Mouse (Mus musculus): Measurements from ENCODE around the gene Grhpr. TPM values are rescaled to one million over a fixed set of nuclear protein-coding genes. Genes with fewer than 3 reads are reported as not detected.
A peak's percentile ranks its signal among the peaks of the same experiment; 100 is the strongest.
"Not testable (repeated sequence)": the region's sequence is repeated elsewhere in the genome, so short reads cannot be mapped to it uniquely, and the experiment has no call there.

The Grhpr gene
- polyA plus RNA-seq (2016; fragmentation: Nextera tagmentation; extraction: Ambion mirVana): 38.1 and 43.2 TPM in 2 replicates

DNA sequence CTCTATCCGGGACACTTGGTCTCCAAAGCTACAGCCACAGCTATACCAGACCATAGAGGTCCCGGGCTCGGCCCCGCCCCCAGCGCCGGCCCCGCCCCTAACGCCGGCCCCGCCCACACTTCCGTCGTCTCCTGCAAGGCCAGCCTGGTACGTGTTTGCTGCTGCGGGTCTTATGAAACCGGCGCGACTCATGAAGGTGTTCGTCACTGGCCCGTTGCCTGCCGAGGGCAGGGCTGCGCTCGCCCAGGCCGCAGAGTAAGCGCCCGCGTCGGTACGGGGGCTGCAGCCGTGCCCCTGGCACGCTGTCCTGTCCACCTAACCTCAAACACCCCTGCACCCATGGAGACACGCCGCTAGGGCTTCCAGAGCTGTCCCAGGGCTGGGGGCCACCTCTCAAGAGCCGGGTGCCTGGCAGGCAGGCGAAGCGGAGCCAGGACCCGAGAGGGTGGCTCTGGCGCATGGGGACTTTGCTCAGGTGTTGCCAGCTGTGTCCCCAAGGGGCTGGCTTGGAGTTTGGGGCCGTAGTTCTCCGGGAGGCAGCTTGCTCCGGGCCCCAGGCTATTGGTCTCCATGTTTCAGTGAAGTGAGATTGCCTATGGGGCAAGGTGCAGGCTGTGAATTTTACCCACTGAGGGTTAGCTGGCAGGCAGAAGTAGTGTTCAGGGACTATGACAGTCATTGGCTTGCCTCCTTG is at the start of gene Grhpr:
TSS of gene Grhpr (plus strand) at position 116 of the 694 bp plus-strand sequence.
- WGBS: 1% methylated on average over 39 of the region's 40 CpGs
- peak; percentile 89 for ATAC-seq (ENCODE audit: low FRiP score)

DNA sequence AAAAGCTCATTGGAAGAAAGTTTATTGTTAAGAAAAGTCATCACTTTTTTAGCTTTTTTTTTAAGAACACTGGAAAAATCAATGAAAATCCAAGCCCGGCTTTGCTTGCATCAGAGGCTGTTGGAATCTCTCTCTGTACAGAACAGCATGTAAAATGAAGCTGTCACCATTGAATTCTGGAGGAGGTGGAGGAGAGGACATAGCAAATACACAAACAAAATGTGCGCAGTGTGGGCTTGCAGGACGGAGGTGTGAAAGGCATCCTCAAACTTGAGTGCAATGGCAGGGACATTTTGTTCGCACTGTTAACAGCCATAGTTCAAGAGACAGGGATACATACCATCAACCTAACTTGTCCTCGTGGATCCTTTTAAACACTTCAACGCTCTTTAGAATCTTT is 49.5 kb upstream of the Grhpr start:
- no peak overlapping the region for H3K4me3 ChIP-seq
- no peaks in the 10 kb centered on the region for H3K4me1 ChIP-seq
- no peak for ATAC-seq (ENCODE audit: low FRiP score)
- 92% methylated on average over 6 of the region's 6 CpGs for WGBS
- H3K27me3 ChIP-seq: no peaks in the 10 kb centered on the region
- H3K9me3 ChIP-seq (replicated peaks): no peaks in the 10 kb centered on the region
- no peak overlapping the region for H3K4me2 ChIP-seq (replicated peaks)
- H3K9ac ChIP-seq: no peak overlapping the region
- peaks cover 38% of the 10 kb centered on the region for H3K36me3 ChIP-seq
- no peak overlapping the region for H3K27ac ChIP-seq

More for the DNA sequence above, at the start of gene Grhpr:
- Histone ChIP-seq H3K9ac (peak within 1 kb of the TSS; percentile 81), H3K27me3 (no peaks in the 10 kb centered on the region), H3K9me3 (replicated peaks) (no peaks in the 10 kb centered on the region), H3K4me3 (peak within 1 kb of the TSS; percentile 72), H3K4me1 (peaks cover 22% of the 10 kb centered on the region), H3K4me2 (replicated peaks) (peak within 1 kb of the TSS; percentile 95), H3K36me3 (no peaks in the 10 kb centered on the region), H3K27ac (peak within 1 kb of the TSS; percentile 70)

DNA sequence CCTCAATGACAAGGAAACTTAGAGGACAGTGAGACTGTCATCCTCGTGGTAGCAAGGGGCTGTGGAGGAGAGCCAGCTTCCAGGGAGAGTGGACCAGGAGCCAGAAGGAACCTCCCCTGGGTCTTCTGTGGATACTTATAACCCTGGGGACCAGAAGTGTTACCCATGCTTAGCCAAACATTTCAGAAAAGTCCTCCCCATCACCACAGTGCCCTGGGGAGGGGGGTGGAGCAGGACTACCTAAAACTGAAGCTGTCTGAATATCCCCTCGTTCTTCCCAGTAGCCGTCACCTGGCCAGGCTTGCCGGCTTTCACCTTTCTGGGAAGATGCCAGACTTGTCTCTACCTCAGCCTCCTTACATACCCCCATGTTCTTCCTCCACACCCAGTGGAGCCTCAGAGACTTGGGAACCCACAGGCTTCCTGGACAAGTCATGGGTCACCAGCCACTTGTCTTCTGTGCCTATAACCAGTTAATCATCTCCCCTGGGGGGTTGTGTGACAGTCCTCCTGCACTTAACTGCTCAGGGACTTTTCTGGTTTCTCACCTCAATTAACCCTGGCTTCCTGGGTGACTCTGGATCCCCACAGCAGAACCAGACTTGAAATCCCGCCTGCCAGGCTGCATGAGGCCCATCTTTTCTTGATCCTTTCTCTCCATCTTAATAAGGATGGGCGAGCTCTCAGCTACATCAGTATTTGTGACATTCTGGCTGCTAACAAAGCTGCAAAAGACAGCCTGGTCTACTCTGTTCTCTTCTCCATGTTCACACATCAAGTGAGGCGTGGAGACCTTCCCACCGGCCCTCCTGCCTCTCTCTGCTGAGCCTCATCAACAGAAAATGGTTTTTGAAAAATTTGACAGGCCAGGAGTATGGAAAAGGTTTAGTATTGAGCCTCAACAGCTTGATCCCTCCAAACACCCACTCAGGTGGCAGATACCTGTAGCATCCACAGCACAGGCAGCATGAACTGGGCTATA is 42.5 kb upstream of the Grhpr start:
- H3K36me3 ChIP-seq: peaks cover 3% of the 10 kb centered on the region; the same call in 1 of the 2 replicates
- no peak overlapping the region for H3K4me2 ChIP-seq (replicated peaks)
- no peak overlapping the region for H3K9ac ChIP-seq
- 78% methylated on average over 8 of the region's 8 CpGs for WGBS
- no peak for ATAC-seq (ENCODE audit: low FRiP score)
- no peaks in the 10 kb centered on the region for H3K9me3 ChIP-seq (replicated peaks)
- no peak overlapping the region for H3K27ac ChIP-seq
- H3K4me3 ChIP-seq: no peak overlapping the region
- no peaks in the 10 kb centered on the region for H3K27me3 ChIP-seq
- H3K4me1 ChIP-seq: no peaks in the 10 kb centered on the region

DNA sequence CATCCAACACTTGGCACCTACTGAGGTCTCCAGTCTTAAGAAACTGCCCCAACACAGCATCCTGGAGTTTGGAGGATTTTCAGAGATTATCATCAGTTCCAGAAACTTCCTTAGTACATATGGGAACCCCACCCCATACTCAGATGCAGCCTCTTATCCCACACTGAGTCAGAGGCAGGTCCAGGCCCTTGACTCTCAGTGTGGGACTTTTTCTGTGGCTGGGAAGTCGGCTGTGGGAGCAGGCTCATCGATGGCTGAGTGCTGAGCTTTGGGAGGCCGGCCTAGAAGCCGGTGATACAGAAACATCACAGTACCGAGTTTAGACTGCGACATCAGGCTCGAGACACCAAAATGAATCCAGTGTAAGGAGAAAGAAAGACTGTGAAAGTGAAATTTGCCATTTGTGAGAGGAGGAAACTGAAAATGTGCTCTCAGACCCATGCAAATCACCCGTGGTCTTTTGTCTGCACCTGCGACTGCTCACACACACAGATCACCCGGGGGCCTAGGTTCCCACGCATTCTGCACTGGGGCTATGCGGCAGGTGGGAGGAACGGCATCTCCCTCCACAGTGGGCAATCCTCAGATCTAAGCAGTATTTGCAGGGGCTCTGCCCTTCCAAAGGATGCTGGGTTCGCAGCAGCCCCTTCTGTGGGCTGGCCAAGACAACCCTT is 41.5 kb upstream of the Grhpr start:
- Histone ChIP-seq H3K4me3 (no peak overlapping the region), H3K4me1 (no peaks in the 10 kb centered on the region), H3K36me3 (no peaks in the 10 kb centered on the region), H3K27me3 (no peaks in the 10 kb centered on the region), H3K4me2 (replicated peaks) (no peak overlapping the region), H3K27ac (no peak overlapping the region), H3K9ac (no peak overlapping the region), H3K9me3 (replicated peaks) (no peaks in the 10 kb centered on the region)
- no peak for ATAC-seq (ENCODE audit: low FRiP score)
- 87% methylated on average over 14 of the region's 14 CpGs for WGBS

DNA sequence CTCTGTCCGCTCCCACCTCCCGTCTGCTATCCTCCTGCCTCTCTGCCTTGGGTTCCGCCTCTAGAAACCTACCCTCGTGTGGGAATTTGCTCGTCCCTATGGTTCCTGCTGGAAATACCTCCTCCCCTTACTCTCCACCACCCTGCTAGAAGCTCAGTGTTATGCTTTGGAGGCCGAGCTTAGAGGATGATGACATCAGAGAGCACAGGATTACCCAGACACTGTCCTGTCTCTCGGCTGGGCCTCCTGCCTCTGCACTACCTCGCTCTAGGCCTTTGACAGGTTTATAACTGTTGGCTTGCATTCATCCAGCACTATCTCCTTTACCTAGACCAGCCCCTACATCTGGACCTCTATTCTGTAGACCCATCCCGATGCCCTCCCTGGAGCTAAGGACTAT is 40.9 kb upstream of the Grhpr start:
- Histone ChIP-seq H3K4me1 (no peaks in the 10 kb centered on the region), H3K36me3 (no peaks in the 10 kb centered on the region), H3K4me3 (no peak overlapping the region), H3K9ac (no peak overlapping the region), H3K4me2 (replicated peaks) (no peak overlapping the region), H3K9me3 (replicated peaks) (no peaks in the 10 kb centered on the region), H3K27ac (no peak overlapping the region), H3K27me3 (no peaks in the 10 kb centered on the region)
- WGBS: 84% methylated on average over 9 of the region's 9 CpGs
- ATAC-seq (ENCODE audit: low FRiP score): no peak

DNA sequence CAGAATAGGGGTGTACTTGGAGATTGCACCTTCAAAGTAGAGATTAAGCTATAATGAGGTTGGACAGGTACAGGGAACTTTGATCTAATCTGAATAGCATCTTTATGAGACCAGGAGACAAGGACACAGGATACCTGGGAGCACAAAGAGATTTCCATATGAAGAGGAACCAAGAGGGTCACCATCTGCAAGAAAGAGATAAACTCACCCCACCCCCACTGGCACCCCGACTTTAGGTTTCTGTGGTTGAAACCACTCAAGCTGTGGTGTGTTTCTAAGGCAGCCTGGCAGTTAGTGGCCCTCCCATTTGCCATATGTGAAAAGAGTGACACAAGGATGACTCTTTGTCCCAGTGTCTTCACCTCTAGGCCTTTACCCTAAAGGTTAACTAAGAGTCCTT is 39.0 kb upstream of the Grhpr start:
- H3K4me2 ChIP-seq (replicated peaks): no peak overlapping the region
- H3K27ac ChIP-seq: no peak overlapping the region
- H3K9ac ChIP-seq: no peak overlapping the region
- 85% methylated on average over 1 of the region's 1 CpGs for WGBS
- no peaks in the 10 kb centered on the region for H3K4me1 ChIP-seq
- H3K36me3 ChIP-seq: no peaks in the 10 kb centered on the region
- H3K9me3 ChIP-seq (replicated peaks): no peaks in the 10 kb centered on the region
- no peak for ATAC-seq (ENCODE audit: low FRiP score)
- no peak overlapping the region for H3K4me3 ChIP-seq
- no peaks in the 10 kb centered on the region for H3K27me3 ChIP-seq

DNA sequence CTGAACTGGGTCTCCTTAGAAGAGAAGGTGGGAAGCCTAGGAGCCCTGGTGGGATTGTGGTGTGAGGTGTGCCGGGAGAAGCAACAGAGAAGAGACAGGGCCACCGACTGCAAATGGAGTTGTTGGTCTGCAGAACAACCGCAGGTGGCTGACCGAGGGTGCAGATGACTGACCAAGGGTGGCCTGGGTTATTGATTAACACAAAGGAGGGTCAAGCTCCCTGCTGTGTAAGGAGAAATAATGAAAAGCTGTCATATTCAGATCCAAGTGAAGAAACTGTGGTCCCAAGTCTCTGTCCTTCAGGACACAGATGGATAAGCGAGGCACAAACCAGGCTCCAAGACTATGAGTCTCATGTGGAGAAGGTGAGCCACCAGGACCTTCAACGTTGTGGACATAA is 37.7 kb upstream of the Grhpr start:
- Histone ChIP-seq H3K27me3 (no peaks in the 10 kb centered on the region), H3K9ac (no peak overlapping the region), H3K4me1 (peaks cover 6% of the 10 kb centered on the region; the same call in 1 of the 2 replicates), H3K4me3 (no peak overlapping the region), H3K4me2 (replicated peaks) (no peak overlapping the region), H3K9me3 (replicated peaks) (no peaks in the 10 kb centered on the region), H3K36me3 (no peaks in the 10 kb centered on the region), H3K27ac (no peak overlapping the region)
- ATAC-seq (ENCODE audit: low FRiP score): no peak
- 76% methylated on average over 6 of the region's 6 CpGs for WGBS

DNA sequence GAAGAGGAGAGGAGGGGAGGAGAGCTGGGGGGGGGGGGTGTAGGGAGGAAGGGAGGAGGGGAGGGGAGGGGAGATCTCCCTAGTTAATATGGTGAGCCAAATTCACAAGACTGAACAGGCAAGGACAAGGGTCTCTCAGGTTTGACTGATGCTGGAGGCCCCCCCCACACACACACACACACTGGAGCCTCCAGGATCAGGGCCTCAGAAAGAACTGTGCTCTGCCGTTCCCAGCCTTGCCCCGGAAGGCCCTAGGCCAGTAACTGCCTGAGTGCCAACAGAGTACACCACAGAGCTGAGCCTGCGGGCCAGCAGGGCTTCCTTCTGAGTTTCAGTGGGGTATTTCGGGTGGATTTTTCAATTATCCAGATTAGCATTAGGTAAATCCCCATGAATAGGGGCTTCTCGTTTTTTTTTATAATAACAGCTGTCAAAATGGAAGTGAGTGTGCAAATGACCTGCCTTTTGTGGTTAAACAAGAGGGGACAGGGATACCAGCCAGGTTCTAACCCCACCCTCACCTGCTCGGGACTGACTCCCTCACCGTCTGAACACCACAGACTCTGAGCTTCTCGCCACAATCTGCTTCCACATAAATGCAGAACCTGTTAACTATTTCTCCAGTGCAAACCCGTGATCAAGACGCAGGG is 36.6 kb upstream of the Grhpr start:
- Histone ChIP-seq H3K9me3 (replicated peaks) (no peaks in the 10 kb centered on the region), H3K4me1 (peaks cover 6% of the 10 kb centered on the region; the same call in 1 of the 2 replicates), H3K27me3 (no peaks in the 10 kb centered on the region), H3K9ac (no peak overlapping the region), H3K27ac (no peak overlapping the region), H3K4me2 (replicated peaks) (no peak overlapping the region), H3K36me3 (no peaks in the 10 kb centered on the region), H3K4me3 (no peak overlapping the region)
- 83% methylated on average over 10 of the region's 10 CpGs for WGBS
- ATAC-seq (ENCODE audit: low FRiP score): no peak

DNA sequence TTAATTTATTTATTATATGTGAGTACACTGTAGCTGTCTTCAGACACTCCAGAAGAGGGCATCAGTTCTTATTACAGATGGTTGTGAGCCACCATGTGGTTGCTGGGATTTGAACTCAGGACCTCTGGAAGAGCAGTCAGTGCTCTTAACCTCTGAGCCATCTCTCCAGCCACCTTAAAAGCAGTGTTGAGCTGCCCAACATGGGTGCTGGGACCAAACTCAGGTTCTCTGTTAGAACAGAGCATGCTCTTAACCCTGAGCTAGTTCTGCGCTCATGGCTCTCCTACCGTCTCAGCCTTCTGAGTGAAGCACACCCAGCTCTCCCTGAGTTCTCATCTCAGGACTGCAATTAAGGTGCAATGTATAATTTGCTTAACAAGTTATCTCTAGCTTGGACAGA is 35.1 kb upstream of the Grhpr start:
- H3K4me3 ChIP-seq; H3K27me3 ChIP-seq; H3K9ac ChIP-seq; H3K4me2 ChIP-seq (replicated peaks); H3K9me3 ChIP-seq (replicated peaks); H3K4me1 ChIP-seq; ATAC-seq (ENCODE audit: low FRiP score); H3K27ac ChIP-seq; H3K36me3 ChIP-seq: not testable (repeated sequence)
- 95% methylated on average over 2 of the region's 2 CpGs for WGBS

DNA sequence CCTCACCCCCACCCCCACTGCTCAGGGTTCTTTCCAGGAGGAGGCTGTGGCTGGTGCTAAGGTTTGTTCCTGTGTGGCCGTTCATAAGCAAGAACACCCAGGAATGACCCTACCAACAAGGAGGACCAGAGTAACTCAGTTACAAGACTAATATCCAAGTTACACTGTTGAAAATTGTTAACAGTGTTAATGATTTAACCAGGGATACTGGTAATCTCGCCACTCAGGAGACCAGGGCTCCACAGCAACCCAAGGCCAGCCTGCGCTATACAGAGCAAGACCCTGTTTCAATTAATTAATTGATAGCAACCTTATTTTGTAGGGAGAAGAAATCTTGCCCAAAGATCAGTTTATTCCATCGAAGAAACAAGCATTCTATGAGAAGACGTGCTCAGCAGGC is 33.7 kb upstream of the Grhpr start:
- H3K9ac ChIP-seq: no peak overlapping the region
- no peaks in the 10 kb centered on the region for H3K27me3 ChIP-seq
- no peaks in the 10 kb centered on the region for H3K9me3 ChIP-seq (replicated peaks)
- no peaks in the 10 kb centered on the region for H3K36me3 ChIP-seq
- WGBS: 88% methylated on average over 5 of the region's 5 CpGs
- H3K4me1 ChIP-seq: peaks cover 6% of the 10 kb centered on the region; the same call in 1 of the 2 replicates
- no peak overlapping the region for H3K4me3 ChIP-seq
- no peak overlapping the region for H3K4me2 ChIP-seq (replicated peaks)
- ATAC-seq (ENCODE audit: low FRiP score): no peak
- H3K27ac ChIP-seq: no peak overlapping the region

DNA sequence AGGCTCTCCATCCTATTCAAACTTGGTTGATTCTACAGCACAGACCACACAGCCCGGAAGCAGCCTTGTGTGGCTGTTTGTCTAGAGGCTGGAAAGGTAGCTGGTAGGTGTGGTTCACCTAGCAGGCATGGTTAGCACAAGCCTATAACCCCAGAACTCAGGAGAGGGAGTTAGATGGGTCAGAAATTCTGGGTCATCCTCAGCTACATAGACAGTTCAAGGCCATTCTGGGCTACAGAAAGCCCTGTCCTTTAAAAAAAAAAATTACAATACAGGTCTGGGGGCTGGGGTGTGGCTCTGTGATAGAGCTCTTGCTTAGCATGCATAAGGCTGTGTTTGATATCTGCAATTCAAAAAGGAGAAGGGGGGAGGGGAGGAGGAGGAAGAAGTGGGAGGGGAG is 32.9 kb upstream of the Grhpr start:
- Histone ChIP-seq H3K27me3 (no peaks in the 10 kb centered on the region), H3K4me3 (no peak overlapping the region), H3K36me3 (no peaks in the 10 kb centered on the region), H3K4me2 (replicated peaks) (no peak overlapping the region), H3K27ac (no peak overlapping the region), H3K9me3 (replicated peaks) (no peaks in the 10 kb centered on the region), H3K4me1 (peaks cover 6% of the 10 kb centered on the region; the same call in 1 of the 2 replicates), H3K9ac (no peak overlapping the region)
- WGBS: 97% methylated on average over 1 of the region's 1 CpGs
- peak; percentile 38; the same call in 1 of the 2 replicates for ATAC-seq (ENCODE audit: low FRiP score)

DNA sequence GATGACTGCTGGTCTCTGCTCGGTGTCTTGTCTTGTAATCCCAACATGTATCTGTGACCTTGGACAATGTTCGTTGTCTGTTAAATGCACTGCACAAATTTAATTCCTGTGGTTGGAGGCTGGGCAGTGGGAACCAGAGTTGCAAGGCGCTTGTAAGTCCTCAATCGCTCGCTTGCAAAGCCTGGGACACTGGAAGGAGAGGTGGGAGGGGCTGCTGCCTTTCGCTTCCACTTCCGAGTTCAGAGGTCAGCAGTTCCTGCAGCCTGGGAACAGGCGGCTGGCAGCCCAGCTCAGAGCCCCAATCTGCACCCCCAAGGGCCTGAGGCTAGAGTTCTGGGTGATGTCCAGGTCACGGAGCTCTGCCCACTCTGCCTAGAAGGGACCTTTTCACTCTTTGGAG is 28.2 kb upstream of the Grhpr start:
- H3K4me1 ChIP-seq: peaks cover 4% of the 10 kb centered on the region; the same call in 1 of the 2 replicates
- no peaks in the 10 kb centered on the region for H3K27me3 ChIP-seq
- no peaks in the 10 kb centered on the region for H3K9me3 ChIP-seq (replicated peaks)
- WGBS: 72% methylated on average over 9 of the region's 9 CpGs
- H3K27ac ChIP-seq: no peak overlapping the region
- no peak for ATAC-seq (ENCODE audit: low FRiP score)
- no peak overlapping the region for H3K4me3 ChIP-seq
- H3K36me3 ChIP-seq: no peaks in the 10 kb centered on the region
- no peak overlapping the region for H3K4me2 ChIP-seq (replicated peaks)
- H3K9ac ChIP-seq: no peak overlapping the region
